Mouse (Mus musculus) lung, adult 18-20 months (tissue): Measurements from ENCODE around the gene Pde3b.
"Not testable (repeated sequence)": the region's sequence is repeated elsewhere in the genome, so short reads cannot be mapped to it uniquely, and the experiment has no call there.

Experiments
- DNase-seq, 2 experiments: peaks; one replicate each; pipeline ENCODE4 v3.0.0; 2022; ENCODE audit warnings: mixed read lengths in 2 of 2

Pde3b gene

GRCm38 (mm10) chr7:114414421-114415335 is at the start of gene Pde3b:
TSS of gene Pde3b (plus strand) at chr7:114415281.
- DNase-seq: peak; percentile 48 to 55

GRCm38 (mm10) chr7:114402130-114402529 is 13.0 kb upstream of the Pde3b start:
- DNase-seq: no peak

- peak; percentile 22 to 26 for DNase-seq
These were observed 397 bp downstream of the Pde3b start for GRCm38 (mm10) chr7:114415336-114416020.

- DNase-seq: peak; percentile 14 to 17
These were observed 1.2 kb downstream of the Pde3b start for GRCm38 (mm10) chr7:114416021-114416845.

GRCm38 (mm10) chr7:114419331-114419730 is 4.2 kb downstream of the Pde3b start:
- not testable (repeated sequence) for DNase-seq

- DNase-seq: no peak
These were observed 5.8 kb downstream of the Pde3b start for GRCm38 (mm10) chr7:114420918-114421317.

- DNase-seq: no peak
These were observed 7.1 kb downstream of the Pde3b start for GRCm38 (mm10) chr7:114422224-114422623.

GRCm38 (mm10) chr7:114429768-114430167 is 14.7 kb downstream of the Pde3b start:
- DNase-seq: no peak

- no peak for DNase-seq
These were observed 16.9 kb downstream of the Pde3b start for GRCm38 (mm10) chr7:114431966-114432365.

- no peak for DNase-seq
These were observed 24.6 kb downstream of the Pde3b start for GRCm38 (mm10) chr7:114439726-114440125.

GRCm38 (mm10) chr7:114440494-114440893 is 25.4 kb downstream of the Pde3b start:
- DNase-seq: no peak

- DNase-seq: no peak
These were observed 37.8 kb downstream of the Pde3b start for GRCm38 (mm10) chr7:114452876-114453275.

GRCm38 (mm10) chr7:114453300-114453990 is 38.4 kb downstream of the Pde3b start:
- DNase-seq: no peak

- DNase-seq: no peak
These were observed 39.8 kb downstream of the Pde3b start for GRCm38 (mm10) chr7:114454858-114455257.

- no peak for DNase-seq
These were observed 41.8 kb downstream of the Pde3b start for GRCm38 (mm10) chr7:114456904-114457303.

GRCm38 (mm10) chr7:114459909-114460308 is 44.8 kb downstream of the Pde3b start:
- DNase-seq: no peak

- DNase-seq: no peak
These were observed 46.6 kb downstream of the Pde3b start for GRCm38 (mm10) chr7:114461727-114462126.

- no peak for DNase-seq
These were observed 51.3 kb downstream of the Pde3b start for GRCm38 (mm10) chr7:114466358-114466757.

GRCm38 (mm10) chr7:114472471-114472870 is 57.4 kb downstream of the Pde3b start:
- no peak for DNase-seq

GRCm38 (mm10) chr7:114474889-114475288 is 59.8 kb downstream of the Pde3b start:
- no peak for DNase-seq

GRCm38 (mm10) chr7:114477884-114478283 is 62.8 kb downstream of the Pde3b start:
- DNase-seq: no peak

- no peak for DNase-seq
These were observed 63.8 kb downstream of the Pde3b start for GRCm38 (mm10) chr7:114478901-114479300.
